Mouse (Mus musculus) skeletal muscle tissue, adult 2 months (tissue): Measurements from ENCODE around the gene Ifitm2.
"Not testable (repeated sequence)": the region's sequence is repeated elsewhere in the genome, so short reads cannot be mapped to it uniquely, and the experiment has no call there.

Source experiments
- DNase-seq: peaks from one replicate; pipeline ENCODE4 v3.0.0-alpha.2; 2012; ENCODE audit warnings: low read depth, low spot score

Ifitm2 gene

GRCm38 (mm10) chr7:140968710-140969109 lies 12.9 kb upstream of the Ifitm2 start:
- not testable (repeated sequence) for DNase-seq

- DNase-seq, result no peak
Measured at GRCm38 (mm10) chr7:140967862-140968591, 12.2 kb upstream of the Ifitm2 start.

GRCm38 (mm10) chr7:140966921-140967320 lies 11.1 kb upstream of the Ifitm2 start, which contains the start of gene Ifitm1:
Gene Ifitm1, plus strand, starts transcription at chr7:140967221.
- no peak for DNase-seq

GRCm38 (mm10) chr7:140962733-140963132 lies 6.9 kb upstream of the Ifitm2 start:
- no peak for DNase-seq

GRCm38 (mm10) chr7:140961416-140961815 lies 5.6 kb upstream of the Ifitm2 start:
- DNase-seq, result no peak

GRCm38 (mm10) chr7:140960026-140960425 lies 4.2 kb upstream of the Ifitm2 start:
- DNase-seq, result no peak

- DNase-seq, result no peak
Measured at GRCm38 (mm10) chr7:140959181-140959901, 3.6 kb upstream of the Ifitm2 start.

GRCm38 (mm10) chr7:140956556-140956869 lies 726 bp upstream of the Ifitm2 start:
- DNase-seq, result no peak

- DNase-seq, result no peak
Measured at GRCm38 (mm10) chr7:140955342-140955741, 445 bp downstream of the Ifitm2 start.

- DNase-seq, result no peak
Measured at GRCm38 (mm10) chr7:140954733-140955071, 1.1 kb downstream of the Ifitm2 start.

GRCm38 (mm10) chr7:140953800-140954732 lies 1.7 kb downstream of the Ifitm2 start:
- no peak for DNase-seq

GRCm38 (mm10) chr7:140953133-140953532 lies 2.7 kb downstream of the Ifitm2 start:
- DNase-seq, result no peak

- no peak for DNase-seq
Measured at GRCm38 (mm10) chr7:140952441-140952840, 3.3 kb downstream of the Ifitm2 start.

- no peak for DNase-seq
Measured at GRCm38 (mm10) chr7:140951765-140952164, 4.0 kb downstream of the Ifitm2 start.

GRCm38 (mm10) chr7:140951051-140951450 lies 4.7 kb downstream of the Ifitm2 start:
- DNase-seq, result no peak

GRCm38 (mm10) chr7:140949824-140950530 lies 5.8 kb downstream of the Ifitm2 start, which contains the start of gene Ifitm5:
Gene Ifitm5, minus strand, starts transcription at chr7:140950291.
- DNase-seq, result no peak

GRCm38 (mm10) chr7:140949255-140949654 lies 6.5 kb downstream of the Ifitm2 start:
- DNase-seq, result no peak

- DNase-seq, result no peak
Measured at GRCm38 (mm10) chr7:140948161-140948560, 7.6 kb downstream of the Ifitm2 start.

- no peak for DNase-seq
Measured at GRCm38 (mm10) chr7:140946980-140947379, 8.8 kb downstream of the Ifitm2 start.

- no peak for DNase-seq
Measured at GRCm38 (mm10) chr7:140946311-140946710, 9.5 kb downstream of the Ifitm2 start.

- no peak for DNase-seq
Measured at GRCm38 (mm10) chr7:140945247-140945646, 10.5 kb downstream of the Ifitm2 start.
